Mouse (Mus musculus): ENCODE data around the gene Eps8. TPM values are rescaled to one million over a fixed set of nuclear protein-coding genes. Genes with fewer than 3 reads are reported as not detected.

Gene Eps8
- polyA plus RNA-seq, 1 experiment, result 16.0 TPM

GRCm38 (mm10) chr6:137547555-137547954 lies 107.1 kb downstream of the Eps8 start:
- Histone ChIP-seq H3K4me1 (ENCODE audit: control insufficient read depth, insufficient read depth, low read length) (peaks cover 3% of the 10 kb centered on the region), H3K4me3 (replicated peaks; ENCODE audit: extremely low read depth, low read depth, low read length) (no peak overlapping the region)
- no peak for DNase-seq
- TF ChIP-seq CTCF (IDR thresholded peaks at IDR 0.05; ENCODE audit: insufficient read depth, low read length) (no peak), POLR2A (IDR thresholded peaks at IDR 0.05; ENCODE audit: borderline replicate concordance, extremely low read depth, low read depth, low read length) (no peak)
- 57% methylated on average over 2 of the region's 2 CpGs for WGBS

- WGBS, result 87% methylated on average over 6 of the region's 6 CpGs
- Histone ChIP-seq H3K4me1 (ENCODE audit: control insufficient read depth, insufficient read depth, low read length) (peaks cover 11% of the 10 kb centered on the region), H3K4me3 (replicated peaks; ENCODE audit: extremely low read depth, low read depth, low read length) (no peak overlapping the region)
- TF ChIP-seq POLR2A (IDR thresholded peaks at IDR 0.05; ENCODE audit: borderline replicate concordance, extremely low read depth, low read depth, low read length) (no peak), CTCF (IDR thresholded peaks at IDR 0.05; ENCODE audit: insufficient read depth, low read length) (no peak)
- DNase-seq, result no peak
These were observed 108.6 kb downstream of the Eps8 start for GRCm38 (mm10) chr6:137546101-137546500.

DNA sequence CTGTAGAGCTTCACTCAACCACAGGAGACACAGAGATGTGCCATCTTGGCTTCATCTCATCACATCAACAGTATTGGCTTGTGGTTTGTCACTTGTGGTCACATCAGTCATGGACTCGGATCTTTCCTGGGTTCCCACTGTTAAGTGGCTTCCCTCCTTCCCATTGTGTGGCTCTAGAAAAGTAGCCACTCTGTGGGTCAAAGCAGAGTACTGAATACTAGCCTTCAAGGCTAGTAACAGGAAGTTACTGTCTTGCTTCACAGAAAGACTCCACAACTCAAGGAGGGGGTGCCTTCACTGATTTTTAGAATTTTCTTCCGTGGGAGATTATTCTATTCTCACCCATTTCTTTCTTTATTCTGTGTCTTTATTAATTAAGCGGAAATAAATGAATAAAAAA lies 109.3 kb downstream of the Eps8 start:
- peaks cover 11% of the 10 kb centered on the region for H3K4me1 ChIP-seq (ENCODE audit: control insufficient read depth, insufficient read depth, low read length)
- H3K4me3 ChIP-seq (replicated peaks; ENCODE audit: extremely low read depth, low read depth, low read length), result no peak overlapping the region
- no peak for DNase-seq
- WGBS, result 84% methylated on average over 3 of the region's 3 CpGs
- TF ChIP-seq CTCF (IDR thresholded peaks at IDR 0.05; ENCODE audit: insufficient read depth, low read length) (no peak), POLR2A (IDR thresholded peaks at IDR 0.05; ENCODE audit: borderline replicate concordance, extremely low read depth, low read depth, low read length) (no peak)

- no peak overlapping the region for H3K4me3 ChIP-seq (replicated peaks; ENCODE audit: extremely low read depth, low read depth, low read length)
- no peak for DNase-seq
- WGBS, result 31% methylated on average over 10 of the region's 10 CpGs
- peaks cover 12% of the 10 kb centered on the region for H3K4me1 ChIP-seq (ENCODE audit: control insufficient read depth, insufficient read depth, low read length)
- TF ChIP-seq CTCF (IDR thresholded peaks at IDR 0.05; ENCODE audit: insufficient read depth, low read length), result no peak
- TF ChIP-seq POLR2A (IDR thresholded peaks at IDR 0.05; ENCODE audit: borderline replicate concordance, extremely low read depth, low read depth, low read length), result no peak
These were observed 112.2 kb downstream of the Eps8 start for GRCm38 (mm10) chr6:137542231-137543152.

DNA sequence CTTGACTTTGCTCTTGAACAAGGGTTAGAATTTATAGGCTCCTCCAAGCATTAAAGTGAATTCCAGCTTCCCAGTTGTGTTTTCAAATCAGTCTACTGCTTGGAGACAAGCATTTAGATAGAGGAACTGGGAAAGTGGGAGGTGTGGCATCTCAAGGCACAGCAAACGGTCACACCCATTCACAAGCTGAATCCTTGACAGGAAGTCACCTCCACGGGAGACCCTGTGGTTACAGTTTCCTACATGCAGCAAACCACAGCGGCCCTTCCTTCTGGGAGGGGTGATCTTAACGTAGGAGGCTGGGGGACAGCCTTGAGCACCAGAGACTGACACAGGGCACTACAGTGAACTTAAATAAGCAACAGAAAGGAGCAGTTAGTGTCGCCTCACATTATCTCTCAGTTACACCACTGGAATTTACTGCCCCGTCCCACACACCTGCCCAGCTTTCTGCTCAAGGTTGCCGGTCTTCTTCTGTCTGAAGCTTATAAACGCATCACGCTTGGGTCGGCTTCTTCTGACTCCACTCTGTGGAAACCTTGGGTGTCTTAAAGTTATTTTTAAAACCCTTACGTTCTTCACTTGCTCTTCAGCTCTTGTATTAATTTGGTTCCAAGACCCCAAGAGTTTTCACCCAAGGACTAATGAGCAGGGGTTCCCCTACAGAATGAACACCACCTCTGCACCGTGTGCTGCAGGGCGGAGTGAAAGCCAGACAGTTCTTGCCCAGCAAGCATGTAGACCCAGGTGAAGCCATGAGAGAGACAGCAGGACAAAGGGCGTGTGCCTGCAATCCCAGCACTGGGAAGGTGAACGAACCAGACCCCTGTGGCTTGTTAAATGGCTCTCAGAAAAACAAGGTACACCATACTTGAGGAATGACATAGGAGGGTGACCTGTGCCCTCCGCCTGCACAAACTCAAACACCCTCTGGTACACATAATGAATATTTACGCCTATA lies 113.2 kb downstream of the Eps8 start:
- H3K4me3 ChIP-seq (replicated peaks; ENCODE audit: extremely low read depth, low read depth, low read length), result no peak overlapping the region
- H3K4me1 ChIP-seq (ENCODE audit: control insufficient read depth, insufficient read depth, low read length), result peaks cover 12% of the 10 kb centered on the region
- DNase-seq, result peak; percentile 26
- TF ChIP-seq CTCF (IDR thresholded peaks at IDR 0.05; ENCODE audit: insufficient read depth, low read length) (no peak), POLR2A (IDR thresholded peaks at IDR 0.05; ENCODE audit: borderline replicate concordance, extremely low read depth, low read depth, low read length) (no peak)
- WGBS, result 43% methylated on average over 17 of the region's 17 CpGs

- peak; percentile 21 for DNase-seq
- TF ChIP-seq POLR2A (IDR thresholded peaks at IDR 0.05; ENCODE audit: borderline replicate concordance, extremely low read depth, low read depth, low read length) (no peak), CTCF (IDR thresholded peaks at IDR 0.05; ENCODE audit: insufficient read depth, low read length) (no peak)
- WGBS, result 56% methylated on average over 5 of the region's 5 CpGs
- Histone ChIP-seq H3K4me3 (replicated peaks; ENCODE audit: extremely low read depth, low read depth, low read length) (no peak overlapping the region), H3K4me1 (ENCODE audit: control insufficient read depth, insufficient read depth, low read length) (peaks cover 12% of the 10 kb centered on the region)
These were observed 113.9 kb downstream of the Eps8 start for GRCm38 (mm10) chr6:137540800-137541199.

DNA sequence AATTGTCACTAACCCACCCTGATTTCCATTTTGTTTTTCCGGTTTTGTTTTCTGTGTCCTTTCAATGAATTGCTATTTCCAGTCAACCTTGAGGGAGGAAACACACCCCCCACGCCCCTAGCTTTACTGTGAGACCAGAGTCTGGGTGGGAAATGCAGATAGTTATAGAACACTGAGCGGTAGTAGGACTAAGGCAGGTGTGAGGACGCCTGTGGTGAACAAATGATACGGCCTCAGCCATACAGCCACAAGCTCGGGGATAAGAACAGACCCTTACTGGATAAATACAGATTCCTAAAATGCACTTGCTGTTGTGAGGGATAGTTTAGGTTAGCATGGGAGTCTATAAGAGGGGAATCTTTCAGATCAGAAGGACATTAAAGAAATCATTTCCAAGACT lies 114.3 kb downstream of the Eps8 start:
- no peak for TF ChIP-seq CTCF (IDR thresholded peaks at IDR 0.05; ENCODE audit: insufficient read depth, low read length)
- no peak for TF ChIP-seq POLR2A (IDR thresholded peaks at IDR 0.05; ENCODE audit: borderline replicate concordance, extremely low read depth, low read depth, low read length)
- DNase-seq, result no peak
- WGBS, result 66% methylated on average over 6 of the region's 6 CpGs
- peaks cover 12% of the 10 kb centered on the region for H3K4me1 ChIP-seq (ENCODE audit: control insufficient read depth, insufficient read depth, low read length)
- H3K4me3 ChIP-seq (replicated peaks; ENCODE audit: extremely low read depth, low read depth, low read length), result no peak overlapping the region

- H3K4me1 ChIP-seq (ENCODE audit: control insufficient read depth, insufficient read depth, low read length), result peaks cover 12% of the 10 kb centered on the region
- no peak overlapping the region for H3K4me3 ChIP-seq (replicated peaks; ENCODE audit: extremely low read depth, low read depth, low read length)
- DNase-seq, result no peak
- 60% methylated on average over 7 of the region's 7 CpGs for WGBS
- TF ChIP-seq CTCF (IDR thresholded peaks at IDR 0.05; ENCODE audit: insufficient read depth, low read length) (no peak), POLR2A (IDR thresholded peaks at IDR 0.05; ENCODE audit: borderline replicate concordance, extremely low read depth, low read depth, low read length) (no peak)
These were observed 115.5 kb downstream of the Eps8 start for GRCm38 (mm10) chr6:137539219-137539618.

GRCm38 (mm10) chr6:137532758-137533157 lies 121.9 kb downstream of the Eps8 start:
- DNase-seq, result no peak
- WGBS, result 90% methylated on average over 8 of the region's 8 CpGs
- no peak for TF ChIP-seq POLR2A (IDR thresholded peaks at IDR 0.05; ENCODE audit: borderline replicate concordance, extremely low read depth, low read depth, low read length)
- no peak for TF ChIP-seq CTCF (IDR thresholded peaks at IDR 0.05; ENCODE audit: insufficient read depth, low read length)
- no peaks in the 10 kb centered on the region for H3K4me1 ChIP-seq (ENCODE audit: control insufficient read depth, insufficient read depth, low read length)
- H3K4me3 ChIP-seq (replicated peaks; ENCODE audit: extremely low read depth, low read depth, low read length), result no peak overlapping the region

Data from lung, adult 2 months (tissue).